Mouse (Mus musculus): ENCODE measurements around the gene Pla2g12a.

DNA sequence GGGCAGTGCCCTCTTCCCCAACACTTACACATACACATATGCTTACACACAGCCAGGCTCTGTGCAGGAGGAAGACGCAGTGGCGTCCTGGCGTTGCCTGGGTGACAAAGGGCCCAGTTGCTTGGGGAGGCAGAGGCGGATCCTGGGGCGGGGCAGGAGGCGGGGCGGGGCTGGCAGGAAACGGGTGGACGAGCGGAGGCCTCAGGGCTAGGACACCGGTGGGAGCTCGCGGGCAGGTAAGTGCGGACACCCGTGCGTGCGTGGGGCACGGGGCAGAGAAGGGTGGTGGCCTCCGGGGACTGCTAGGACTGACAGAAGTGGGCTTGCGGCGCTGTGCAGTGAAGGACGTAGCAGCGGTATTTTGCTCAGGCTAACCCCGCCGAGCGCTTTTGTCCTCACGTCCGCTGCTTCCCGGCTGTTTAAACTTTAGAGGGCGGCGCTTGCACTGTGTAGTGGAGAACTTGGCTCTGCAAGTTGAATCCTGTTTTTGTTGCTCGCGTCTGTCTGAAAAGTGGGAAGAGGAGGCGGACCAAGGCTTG is 22.9 kb downstream of the Pla2g12a start, which contains the start of gene Casp6:
- TF ChIP-seq EP300 (optimal IDR thresholded peaks at IDR 0.05) (no peak), CTCF (IDR thresholded peaks at IDR 0.05; ENCODE audit: low read depth) (no peak)

Data from stomach, postnatal 0 days (tissue).